Mouse (Mus musculus) forebrain, postnatal 0 days (tissue): ENCODE data around the gene Vps35l. TPM values are rescaled to one million over a fixed set of nuclear protein-coding genes. Genes with fewer than 3 reads are reported as not detected.

Experiments used
- ATAC-seq: fragments of 200-750 bp; cut with Nextera tagmentation; 2 replicates; pipeline ENCODE4 v1.8.0; 2017; ENCODE audit warnings: mild to moderate bottlenecking, moderate library complexity
- DNase-seq: peaks from one replicate; pipeline ENCODE4 v3.0.0-alpha.2; 2015
- H3K27ac ChIP-seq: fragments of 300-500 bp; sonication (generic); 2 replicates; pipeline ENCODE4 v1.5.1; 2014; ENCODE audit warnings: low read depth, mild to moderate bottlenecking, antibody characterized with exemption, low read length, moderate library complexity, mixed read lengths
- H3K27me3 ChIP-seq: fragments of 300-500 bp; sonication (generic); 2 replicates; pipeline ENCODE4 v1.6.1; 2014; ENCODE audit warnings: mild to moderate bottlenecking, low read length, mixed read lengths; ENCODE audit not compliant: insufficient read depth
- H3K36me3 ChIP-seq: fragments of 300-500 bp; sonication (generic); 2 replicates; pipeline ENCODE4 v1.6.1; 2014; ENCODE audit warnings: mild to moderate bottlenecking, moderate library complexity; ENCODE audit not compliant: insufficient read depth
- H3K4me1 ChIP-seq: fragments of 300-500 bp; sonication (generic); 2 replicates; pipeline ENCODE4 v1.6.1; 2014; ENCODE audit warnings: antibody characterized with exemption; ENCODE audit not compliant: insufficient read depth
- H3K4me2 ChIP-seq: fragments of 300-500 bp; sonication (generic); 2 replicates; pipeline ENCODE4 v1.6.1; 2014; ENCODE audit warnings: low read depth, mild to moderate bottlenecking, moderate library complexity
- H3K4me3 ChIP-seq: fragments of 300-500 bp; sonication (generic); 2 replicates; pipeline ENCODE4 v1.5.1; 2014; ENCODE audit warnings: low read depth, low read length, mixed read lengths
- H3K9ac ChIP-seq: fragments of 300-500 bp; sonication (generic); 2 replicates; pipeline ENCODE4 v1.6.1; 2014; ENCODE audit warnings: mild to moderate bottlenecking
- H3K9me3 ChIP-seq: fragments of 300-500 bp; sonication (generic); 2 replicates; pipeline ENCODE4 v1.6.1; 2016; ENCODE audit warnings: low read length
- CTCF ChIP-seq: sonication (generic); IDR thresholded peaks from 2 replicates; pipeline ENCODE4 v1.5.1; 2016; ENCODE audit warnings: antibody characterized with exemption, control low read depth, low read depth
- WGBS: fragments of 180-500 bp; shearing (Covaris S2); extraction: QIAGEN DNeasy Blood & Tissue Kit; methylation state at CpG from one replicate; pipeline ENCODE4 v1.1.7; 2014; 5-methylcytosine and 5-hydroxymethylcytosine counted together
- polyA plus RNA-seq: library from polyadenylated mRNA; unstranded; fragments of >200 nt; fragmentation: Nextera tagmentation; extraction: Ambion mirVana; gene quantifications from 2 replicates; pipeline ENCODE4 v1.2.1, GENCODE M21; 2015
- total RNA-seq: library from RNA; depleted of rRNA; stranded (reverse); fragments of >200 nt; gene quantifications from 2 replicates; pipeline ENCODE4 v1.2.3, GENCODE M21; 2014

The Vps35l gene
- total and polyA plus RNA-seq, 2 experiments from 2014 or later, result 89.7 to 94.5 TPM

DNA sequence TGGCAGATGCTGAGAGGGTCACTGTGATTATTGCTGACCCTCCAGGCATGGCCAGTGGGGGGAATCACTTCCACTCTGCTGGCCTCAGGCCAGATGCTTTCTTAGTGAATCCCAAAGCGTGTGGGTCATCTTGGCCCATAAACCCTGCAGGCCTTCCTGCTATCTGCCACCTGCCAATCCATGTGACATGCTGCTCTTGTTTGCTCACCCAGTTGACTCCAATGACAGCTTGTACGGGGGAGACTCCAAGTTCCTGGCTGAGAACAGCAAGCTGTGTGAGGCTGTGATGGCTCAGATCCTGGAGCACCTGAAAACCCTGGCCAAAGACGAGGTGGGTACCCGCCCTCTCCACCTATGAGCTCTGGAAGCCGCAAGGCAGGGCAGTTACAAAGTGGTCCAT lies 97.9 kb downstream of the Vps35l start:
- no peak for TF ChIP-seq CTCF
- no peak overlapping the region for H3K4me3 ChIP-seq
- H3K4me2 ChIP-seq, result no peak overlapping the region
- no peak overlapping the region for H3K9ac ChIP-seq
- H3K27me3 ChIP-seq, result no peaks in the 10 kb centered on the region
- H3K4me1 ChIP-seq, result no peaks in the 10 kb centered on the region
- H3K9me3 ChIP-seq, result no peaks in the 10 kb centered on the region
- DNase-seq (no peak), ATAC-seq (no peak)
- H3K36me3 ChIP-seq, result peaks cover 95% of the 10 kb centered on the region
- WGBS, result 89% methylated on average over 5 of the region's 5 CpGs
- no peak overlapping the region for H3K27ac ChIP-seq

DNA sequence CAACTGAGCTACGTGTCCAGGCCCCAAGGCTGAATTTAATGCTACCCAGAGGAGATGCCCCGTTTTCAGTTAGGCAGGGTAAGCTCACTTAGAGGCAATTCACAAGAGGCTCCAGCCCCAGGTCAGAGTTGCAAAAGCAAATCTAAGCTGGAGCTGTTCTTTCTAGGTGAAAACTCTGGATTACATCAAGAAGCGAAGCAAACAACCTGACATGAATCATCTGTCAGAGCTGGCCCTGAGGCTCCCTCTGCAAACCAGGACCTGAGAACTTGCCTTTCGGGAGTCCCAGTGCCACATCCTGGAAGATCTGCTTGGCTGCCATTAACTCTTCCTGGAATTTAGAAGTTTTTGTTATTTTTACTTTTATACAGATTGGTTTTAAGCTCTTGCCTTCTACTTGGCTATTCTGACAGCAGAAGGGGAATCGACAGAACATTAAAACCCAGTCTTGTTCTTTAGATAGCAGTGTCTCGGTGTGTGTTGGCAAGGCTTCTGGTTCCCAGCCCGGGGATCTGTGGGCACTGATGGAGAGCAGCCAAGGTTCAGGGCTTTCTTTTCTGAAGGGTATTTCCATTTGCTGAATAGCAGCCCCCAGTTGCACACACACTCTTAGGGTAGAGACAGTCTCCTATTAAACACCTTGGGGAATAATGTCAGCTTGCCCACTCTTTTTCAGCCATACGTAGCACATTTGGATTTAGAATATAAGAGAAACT lies 101.2 kb downstream of the Vps35l start:
- H3K27me3 ChIP-seq, result no peaks in the 10 kb centered on the region
- TF ChIP-seq CTCF, result no peak
- no peaks in the 10 kb centered on the region for H3K9me3 ChIP-seq
- no peak overlapping the region for H3K9ac ChIP-seq
- no peaks in the 10 kb centered on the region for H3K4me1 ChIP-seq
- H3K4me2 ChIP-seq, result no peak overlapping the region
- no peak overlapping the region for H3K4me3 ChIP-seq
- DNase-seq, result peak; percentile 44
- peaks cover 95% of the 10 kb centered on the region for H3K36me3 ChIP-seq
- H3K27ac ChIP-seq, result no peak overlapping the region
- 0 out of 2 replicates have a peak, but pooled peaks have one; percentile 21 for ATAC-seq
- 40% methylated on average over 8 of the region's 8 CpGs for WGBS

DNA sequence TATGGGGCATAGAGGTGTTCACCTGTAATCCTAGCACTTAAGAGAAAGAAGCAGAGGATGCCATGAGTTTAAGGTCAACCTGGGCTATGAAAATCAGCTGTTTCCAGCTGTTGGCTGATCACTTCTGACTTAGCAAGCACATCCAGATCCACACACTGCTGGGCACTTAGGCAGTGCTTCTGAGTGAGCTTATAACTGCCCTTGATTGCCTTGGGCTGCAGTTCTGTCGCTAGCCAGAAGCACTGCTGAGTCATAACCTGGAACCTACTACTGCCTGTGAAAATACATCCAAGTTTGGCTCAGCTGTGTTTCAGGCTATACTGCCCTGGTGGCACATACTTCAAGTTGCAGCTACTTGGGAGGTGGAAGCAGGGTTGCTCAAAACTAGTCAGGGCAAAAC lies 101.8 kb downstream of the Vps35l start:
- no peak overlapping the region for H3K4me3 ChIP-seq
- 38% methylated on average over 1 of the region's 1 CpGs for WGBS
- DNase-seq (no peak), ATAC-seq (peak; percentile 47; the same call in 1 of the 2 replicates)
- peak; percentile 32; the same call in 1 of the 2 replicates for TF ChIP-seq CTCF
- peaks cover 94% of the 10 kb centered on the region for H3K36me3 ChIP-seq
- H3K9ac ChIP-seq, result no peak overlapping the region
- H3K27me3 ChIP-seq, result no peaks in the 10 kb centered on the region
- H3K9me3 ChIP-seq, result no peaks in the 10 kb centered on the region
- no peaks in the 10 kb centered on the region for H3K4me1 ChIP-seq
- H3K27ac ChIP-seq, result no peak overlapping the region
- H3K4me2 ChIP-seq, result no peak overlapping the region

DNA sequence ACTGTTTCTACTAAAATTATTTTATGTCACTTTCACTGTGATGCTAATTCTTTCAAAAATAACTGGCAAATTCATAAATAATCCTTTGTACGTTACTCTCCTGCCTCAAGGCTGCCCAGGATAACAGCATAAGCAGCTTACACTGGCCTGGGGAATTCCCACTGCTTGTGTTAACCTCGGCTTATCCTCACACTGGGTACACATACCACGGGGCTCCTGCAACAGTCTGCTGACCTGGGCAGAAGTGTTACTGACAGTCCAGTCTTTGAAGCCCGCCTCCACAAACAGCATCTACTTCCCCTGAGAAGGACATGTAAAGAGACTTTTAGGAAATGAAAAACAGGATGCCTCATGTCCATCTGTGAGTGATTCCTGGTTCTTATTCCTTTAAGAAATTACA lies 102.9 kb downstream of the Vps35l start:
- peaks cover 89% of the 10 kb centered on the region for H3K36me3 ChIP-seq
- no peaks in the 10 kb centered on the region for H3K4me1 ChIP-seq
- no peaks in the 10 kb centered on the region for H3K9me3 ChIP-seq
- H3K4me2 ChIP-seq, result no peak overlapping the region
- no peak overlapping the region for H3K27ac ChIP-seq
- no peak overlapping the region for H3K9ac ChIP-seq
- 79% methylated on average over 4 of the region's 4 CpGs for WGBS
- DNase-seq (no peak), ATAC-seq (no peak)
- no peaks in the 10 kb centered on the region for H3K27me3 ChIP-seq
- no peak overlapping the region for H3K4me3 ChIP-seq
- no peak for TF ChIP-seq CTCF

DNA sequence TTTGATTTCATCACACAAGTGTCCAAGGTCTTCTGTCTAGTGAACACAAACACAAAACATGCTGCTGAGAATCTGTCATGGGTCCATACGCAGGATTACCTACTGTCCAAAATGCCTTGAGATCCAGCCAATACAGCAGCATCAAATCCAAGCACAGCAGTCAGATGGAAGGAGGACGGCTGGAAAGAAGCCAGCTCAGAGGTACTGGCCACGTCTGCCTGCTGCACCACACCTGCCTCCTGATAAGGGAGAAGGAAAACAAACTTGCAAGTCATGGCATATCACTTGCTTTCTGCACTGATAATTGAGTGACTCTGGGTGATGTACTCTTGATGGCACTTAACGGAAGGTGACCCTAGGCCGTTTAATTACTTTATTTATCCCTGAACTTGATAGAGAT lies 105.1 kb downstream of the Vps35l start:
- no peaks in the 10 kb centered on the region for H3K9me3 ChIP-seq
- no peak for DNase-seq
- ATAC-seq, result no peak
- peaks cover 90% of the 10 kb centered on the region for H3K36me3 ChIP-seq
- 84% methylated on average over 5 of the region's 5 CpGs for WGBS
- H3K4me1 ChIP-seq, result no peaks in the 10 kb centered on the region
- no peak overlapping the region for H3K27ac ChIP-seq
- no peak overlapping the region for H3K9ac ChIP-seq
- no peak overlapping the region for H3K4me2 ChIP-seq
- no peaks in the 10 kb centered on the region for H3K27me3 ChIP-seq
- H3K4me3 ChIP-seq, result no peak overlapping the region
- TF ChIP-seq CTCF, result no peak

DNA sequence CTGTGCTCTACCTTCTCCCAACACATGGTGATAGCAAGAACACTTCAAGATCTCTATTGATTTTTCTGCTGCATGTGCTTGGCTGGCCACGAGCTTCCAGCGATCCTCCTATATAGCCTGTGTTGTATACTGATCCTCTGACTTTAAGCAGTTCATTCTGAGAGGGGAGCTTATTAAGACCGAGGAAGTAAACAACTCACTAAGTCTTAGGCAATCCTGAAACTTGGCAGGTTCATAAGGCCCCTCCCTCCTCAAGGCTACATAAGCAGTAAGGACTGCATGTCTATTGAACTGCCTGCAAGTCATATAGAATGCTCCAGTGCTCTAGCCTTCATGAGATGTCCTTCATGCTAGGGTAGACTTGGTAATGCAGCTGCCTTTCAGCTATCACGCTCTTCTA lies 106.3 kb downstream of the Vps35l start:
- H3K9me3 ChIP-seq, result no peaks in the 10 kb centered on the region
- H3K27ac ChIP-seq, result no peak overlapping the region
- H3K4me2 ChIP-seq, result no peak overlapping the region
- no peak overlapping the region for H3K4me3 ChIP-seq
- H3K4me1 ChIP-seq, result no peaks in the 10 kb centered on the region
- ATAC-seq, result no peak
- TF ChIP-seq CTCF, result no peak
- peaks cover 89% of the 10 kb centered on the region for H3K36me3 ChIP-seq
- no peak overlapping the region for H3K9ac ChIP-seq
- H3K27me3 ChIP-seq, result no peaks in the 10 kb centered on the region
- DNase-seq, result no peak
- 93% methylated on average over 4 of the region's 4 CpGs for WGBS

DNA sequence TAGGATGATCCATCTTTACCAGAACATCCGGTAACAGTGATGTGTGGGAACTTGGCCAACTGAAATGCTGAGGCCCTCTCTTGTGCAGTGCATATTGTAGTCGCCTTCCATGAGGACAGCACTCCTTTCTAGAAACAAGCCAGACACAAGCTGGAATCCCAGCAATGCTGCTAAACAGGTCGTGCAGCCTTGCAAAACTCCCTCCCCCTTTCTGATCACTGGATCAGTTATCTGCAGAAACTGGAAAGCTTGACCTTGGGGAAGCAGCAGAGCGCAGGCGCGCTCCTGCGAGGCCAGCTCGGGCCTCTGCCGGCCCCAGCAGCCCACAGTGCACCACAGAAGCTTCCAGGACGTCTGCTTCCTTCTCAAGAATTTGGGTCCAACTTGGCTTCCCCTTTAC lies 108.8 kb downstream of the Vps35l start:
- no peak for ATAC-seq
- no peaks in the 10 kb centered on the region for H3K27me3 ChIP-seq
- H3K4me2 ChIP-seq, result no peak overlapping the region
- no peaks in the 10 kb centered on the region for H3K9me3 ChIP-seq
- no peak overlapping the region for H3K4me3 ChIP-seq
- 87% methylated on average over 10 of the region's 10 CpGs for WGBS
- H3K27ac ChIP-seq, result no peak overlapping the region
- peaks cover 76% of the 10 kb centered on the region for H3K36me3 ChIP-seq
- 0 out of 2 replicates have a peak, but pooled peaks cover under 1% of the 10 kb centered on the region for H3K4me1 ChIP-seq
- no peak overlapping the region for H3K9ac ChIP-seq
- no peak for TF ChIP-seq CTCF
- no peak for DNase-seq
